Mouse (Mus musculus): ENCODE data around the gene Grik3. TPM values are rescaled to one million over a fixed set of nuclear protein-coding genes. Genes with fewer than 3 reads are reported as not detected.
A peak's percentile ranks its signal among the peaks of the same experiment; 100 is the strongest.

Gene Grik3
- polyA plus RNA-seq, 1 experiment from 2014 or later = 0.07 TPM

- Histone ChIP-seq H3K4me3 (ENCODE audit: low read depth, low read length) (no peak overlapping the region), H3K27me3 (replicated peaks; ENCODE audit: control insufficient read depth, insufficient read depth, low read length) (no peaks in the 10 kb centered on the region), H3K9me3 (ENCODE audit: control insufficient read depth) (no peaks in the 10 kb centered on the region), H3K4me1 (replicated peaks; ENCODE audit: control insufficient read depth, insufficient read depth, low read length) (no peaks in the 10 kb centered on the region), H3K27ac (ENCODE audit: low read depth, low read length) (no peak overlapping the region), H3K4me2 (replicated peaks; ENCODE audit: low read depth) (no peak overlapping the region), H3K9ac (ENCODE audit: low read depth, low read length) (no peak overlapping the region), H3K36me3 (ENCODE audit: control insufficient read depth, insufficient read depth) (no peaks in the 10 kb centered on the region)
- ATAC-seq = no peak
- no peak for TF ChIP-seq CTCF (IDR thresholded peaks at IDR 0.05; ENCODE audit: low read depth)
- 52% methylated on average over 5 of the region's 5 CpGs for WGBS
These were observed 89.8 kb downstream of the Grik3 start for GRCm38 (mm10) chr4:125580336-125580735.

- ATAC-seq = no peak
- Histone ChIP-seq H3K4me2 (replicated peaks; ENCODE audit: low read depth) (no peak overlapping the region), H3K27me3 (replicated peaks; ENCODE audit: control insufficient read depth, insufficient read depth, low read length) (no peaks in the 10 kb centered on the region), H3K4me1 (replicated peaks; ENCODE audit: control insufficient read depth, insufficient read depth, low read length) (no peaks in the 10 kb centered on the region), H3K9me3 (ENCODE audit: control insufficient read depth) (no peaks in the 10 kb centered on the region), H3K9ac (ENCODE audit: low read depth, low read length) (no peak overlapping the region), H3K27ac (ENCODE audit: low read depth, low read length) (no peak overlapping the region), H3K4me3 (ENCODE audit: low read depth, low read length) (no peak overlapping the region), H3K36me3 (ENCODE audit: control insufficient read depth, insufficient read depth) (no peaks in the 10 kb centered on the region)
- WGBS = 79% methylated on average over 9 of the region's 9 CpGs
- no peak for TF ChIP-seq CTCF (IDR thresholded peaks at IDR 0.05; ENCODE audit: low read depth)
These were observed 92.8 kb downstream of the Grik3 start for GRCm38 (mm10) chr4:125583272-125583671.

- no peak overlapping the region for H3K4me3 ChIP-seq (ENCODE audit: low read depth, low read length)
- no peaks in the 10 kb centered on the region for H3K9me3 ChIP-seq (ENCODE audit: control insufficient read depth)
- no peak overlapping the region for H3K4me2 ChIP-seq (replicated peaks; ENCODE audit: low read depth)
- H3K4me1 ChIP-seq (replicated peaks; ENCODE audit: control insufficient read depth, insufficient read depth, low read length) = no peaks in the 10 kb centered on the region
- ATAC-seq = no peak
- no peaks in the 10 kb centered on the region for H3K27me3 ChIP-seq (replicated peaks; ENCODE audit: control insufficient read depth, insufficient read depth, low read length)
- no peak overlapping the region for H3K9ac ChIP-seq (ENCODE audit: low read depth, low read length)
- no peaks in the 10 kb centered on the region for H3K36me3 ChIP-seq (ENCODE audit: control insufficient read depth, insufficient read depth)
- H3K27ac ChIP-seq (ENCODE audit: low read depth, low read length) = no peak overlapping the region
- 41% methylated on average over 4 of the region's 4 CpGs for WGBS
- no peak for TF ChIP-seq CTCF (IDR thresholded peaks at IDR 0.05; ENCODE audit: low read depth)
These were observed 93.4 kb downstream of the Grik3 start for GRCm38 (mm10) chr4:125583935-125584334.

GRCm38 (mm10) chr4:125584676-125585075, 94.2 kb downstream of the Grik3 start:
- Histone ChIP-seq H3K36me3 (ENCODE audit: control insufficient read depth, insufficient read depth) (no peaks in the 10 kb centered on the region), H3K27me3 (replicated peaks; ENCODE audit: control insufficient read depth, insufficient read depth, low read length) (no peaks in the 10 kb centered on the region), H3K4me3 (ENCODE audit: low read depth, low read length) (no peak overlapping the region), H3K27ac (ENCODE audit: low read depth, low read length) (no peak overlapping the region), H3K9ac (ENCODE audit: low read depth, low read length) (no peak overlapping the region), H3K9me3 (ENCODE audit: control insufficient read depth) (no peaks in the 10 kb centered on the region), H3K4me2 (replicated peaks; ENCODE audit: low read depth) (no peak overlapping the region), H3K4me1 (replicated peaks; ENCODE audit: control insufficient read depth, insufficient read depth, low read length) (no peaks in the 10 kb centered on the region)
- 79% methylated on average over 3 of the region's 3 CpGs for WGBS
- TF ChIP-seq CTCF (IDR thresholded peaks at IDR 0.05; ENCODE audit: low read depth) = no peak
- no peak for ATAC-seq

GRCm38 (mm10) chr4:125587577-125587976, 97.1 kb downstream of the Grik3 start:
- 16% methylated on average over 12 of the region's 12 CpGs for WGBS
- Histone ChIP-seq H3K4me2 (replicated peaks; ENCODE audit: low read depth) (peak overlapping the region; percentile 40), H3K4me1 (replicated peaks; ENCODE audit: control insufficient read depth, insufficient read depth, low read length) (no peaks in the 10 kb centered on the region), H3K27me3 (replicated peaks; ENCODE audit: control insufficient read depth, insufficient read depth, low read length) (no peaks in the 10 kb centered on the region), H3K36me3 (ENCODE audit: control insufficient read depth, insufficient read depth) (no peaks in the 10 kb centered on the region), H3K27ac (ENCODE audit: low read depth, low read length) (no peak overlapping the region), H3K4me3 (ENCODE audit: low read depth, low read length) (peak overlapping the region; percentile 9; the same call in 1 of the 2 replicates), H3K9me3 (ENCODE audit: control insufficient read depth) (no peaks in the 10 kb centered on the region), H3K9ac (ENCODE audit: low read depth, low read length) (no peak overlapping the region)
- ATAC-seq = no peak
- TF ChIP-seq CTCF (IDR thresholded peaks at IDR 0.05; ENCODE audit: low read depth) = no peak

- no peak overlapping the region for H3K9ac ChIP-seq (ENCODE audit: low read depth, low read length)
- no peaks in the 10 kb centered on the region for H3K4me1 ChIP-seq (replicated peaks; ENCODE audit: control insufficient read depth, insufficient read depth, low read length)
- WGBS = 4% methylated on average over 14 of the region's 14 CpGs
- TF ChIP-seq CTCF (IDR thresholded peaks at IDR 0.05; ENCODE audit: low read depth) = no peak
- H3K4me3 ChIP-seq (ENCODE audit: low read depth, low read length) = no peak overlapping the region
- no peaks in the 10 kb centered on the region for H3K27me3 ChIP-seq (replicated peaks; ENCODE audit: control insufficient read depth, insufficient read depth, low read length)
- no peaks in the 10 kb centered on the region for H3K9me3 ChIP-seq (ENCODE audit: control insufficient read depth)
- no peaks in the 10 kb centered on the region for H3K36me3 ChIP-seq (ENCODE audit: control insufficient read depth, insufficient read depth)
- no peak overlapping the region for H3K4me2 ChIP-seq (replicated peaks; ENCODE audit: low read depth)
- no peak for ATAC-seq
- no peak overlapping the region for H3K27ac ChIP-seq (ENCODE audit: low read depth, low read length)
These were observed 99.9 kb downstream of the Grik3 start for GRCm38 (mm10) chr4:125590241-125590919.

Data from intestine, postnatal 0 days (tissue).